Mouse (Mus musculus) hindlimb bud, embryonic 11.5 days (tissue): ENCODE measurements at regions not wholly inside any gene's neighbourhood (a gene's known extent, or its start where the extent isn't known, plus 50 kb on each side); places are given as distances from the start of the nearest gene placed in this dataset.

ENCODE experiments used
- DNase-seq: peaks from one replicate; pipeline ENCODE4 v3.0.0-alpha.2; 2012; ENCODE audit warnings: low read depth, low spot score; ENCODE audit errors: extremely low spot score

GRCm38 (mm10) chr2:178643841-178644240, 213.5 kb downstream of the Cdh26 start:
- DNase-seq = no peak

GRCm38 (mm10) chr2:178660071-178660470, 229.7 kb downstream of the Cdh26 start:
- DNase-seq = no peak

- no peak for DNase-seq
Measured at GRCm38 (mm10) chr2:178662396-178662795, 232.1 kb downstream of the Cdh26 start.

GRCm38 (mm10) chr2:178664977-178665376, 234.6 kb downstream of the Cdh26 start:
- DNase-seq = peak; percentile 60

GRCm38 (mm10) chr2:178668451-178668850, 238.1 kb downstream of the Cdh26 start:
- DNase-seq = no peak

GRCm38 (mm10) chr2:178670952-178671351, 240.6 kb downstream of the Cdh26 start:
- no peak for DNase-seq

- no peak for DNase-seq
Measured at GRCm38 (mm10) chr2:178673621-178674020, 243.3 kb downstream of the Cdh26 start.

GRCm38 (mm10) chr2:178674621-178675020, 244.3 kb downstream of the Cdh26 start:
- DNase-seq = no peak

- DNase-seq = no peak
Measured at GRCm38 (mm10) chr2:178676970-178677369, 246.6 kb downstream of the Cdh26 start.

- DNase-seq = no peak
Measured at GRCm38 (mm10) chr2:178680368-178680767, 250.0 kb downstream of the Cdh26 start.

GRCm38 (mm10) chr2:178684026-178684958, 254.0 kb downstream of the Cdh26 start:
- no peak for DNase-seq

- DNase-seq = no peak
Measured at GRCm38 (mm10) chr2:178685211-178685610, 254.9 kb downstream of the Cdh26 start.

GRCm38 (mm10) chr2:178686167-178686601, 255.9 kb downstream of the Cdh26 start:
- DNase-seq = no peak

- no peak for DNase-seq
Measured at GRCm38 (mm10) chr2:178688586-178688985, 258.3 kb downstream of the Cdh26 start.

GRCm38 (mm10) chr2:178691190-178691864, 261.0 kb downstream of the Cdh26 start:
- DNase-seq = no peak

GRCm38 (mm10) chr2:178691865-178692228, 261.5 kb downstream of the Cdh26 start:
- DNase-seq = no peak

- no peak for DNase-seq
Measured at GRCm38 (mm10) chr2:178692231-178692630, 261.9 kb downstream of the Cdh26 start.

- no peak for DNase-seq
Measured at GRCm38 (mm10) chr2:178698648-178699047, 268.3 kb downstream of the Cdh26 start.

- no peak for DNase-seq
Measured at GRCm38 (mm10) chr2:178700825-178701224, 270.5 kb downstream of the Cdh26 start.

- DNase-seq = no peak
Measured at GRCm38 (mm10) chr2:178704510-178704909, 274.2 kb downstream of the Cdh26 start.

- no peak for DNase-seq
Measured at GRCm38 (mm10) chr2:178708649-178709048, 278.3 kb downstream of the Cdh26 start.
